Mouse (Mus musculus) midbrain, embryonic 13.5 days (tissue): ENCODE data around the gene Top2b. TPM values are rescaled to one million over a fixed set of nuclear protein-coding genes. Genes with fewer than 3 reads are reported as not detected.

ENCODE experiments used
- ATAC-seq: fragments of 200-750 bp; cut with Nextera tagmentation; 2 replicates; pipeline ENCODE4 v1.8.0; 2017; ENCODE audit warnings: mild to moderate bottlenecking, moderate TSS enrichment, moderate library complexity
- H3K27ac ChIP-seq: fragments of 300-500 bp; sonication (generic); 2 replicates; pipeline ENCODE4 v1.5.1; 2015; ENCODE audit warnings: inconsistent platforms, mild to moderate bottlenecking, moderate library complexity
- H3K27me3 ChIP-seq: fragments of 300-500 bp; sonication (generic); 2 replicates; pipeline ENCODE4 v1.6.1; 2015; ENCODE audit warnings: mild to moderate bottlenecking, inconsistent platforms
- H3K36me3 ChIP-seq: fragments of 300-500 bp; sonication (generic); 2 replicates; pipeline ENCODE4 v1.6.1; 2015; ENCODE audit warnings: mild to moderate bottlenecking, inconsistent platforms
- H3K4me1 ChIP-seq: fragments of 300-500 bp; sonication (generic); replicated peaks from 2 replicates; pipeline ENCODE4 v1.6.1; 2015; ENCODE audit warnings: inconsistent platforms
- H3K4me2 ChIP-seq: fragments of 300-500 bp; sonication (generic); replicated peaks from 2 replicates; pipeline ENCODE4 v1.6.1; 2015; ENCODE audit warnings: moderate library complexity, mild to moderate bottlenecking, inconsistent platforms
- H3K4me3 ChIP-seq: fragments of 300-500 bp; sonication (generic); replicated peaks from 2 replicates; pipeline ENCODE4 v1.5.1; 2015; ENCODE audit warnings: mild to moderate bottlenecking, inconsistent platforms
- H3K9ac ChIP-seq: fragments of 300-500 bp; sonication (generic); replicated peaks from 2 replicates; pipeline ENCODE4 v1.6.1; 2015; ENCODE audit warnings: mild to moderate bottlenecking, inconsistent platforms
- H3K9me3 ChIP-seq: fragments of 300-500 bp; sonication (generic); 2 replicates; pipeline ENCODE4 v1.6.1; 2016; ENCODE audit warnings: mild to moderate bottlenecking, inconsistent platforms
- WGBS: fragments of 180-500 bp; shearing (Covaris S2); methylation state at CpG from one replicate; pipeline ENCODE4 v1.1.7; 2015; 5-methylcytosine and 5-hydroxymethylcytosine counted together
- polyA plus RNA-seq: library from polyadenylated mRNA; unstranded; fragments of >200 nt; fragmentation: Nextera tagmentation; extraction: Ambion mirVana; gene quantifications from 2 replicates; pipeline ENCODE4 v1.2.1, GENCODE M21; 2015

The Top2b gene
- 118 and 130 TPM in 2 replicates for polyA plus RNA-seq

DNA sequence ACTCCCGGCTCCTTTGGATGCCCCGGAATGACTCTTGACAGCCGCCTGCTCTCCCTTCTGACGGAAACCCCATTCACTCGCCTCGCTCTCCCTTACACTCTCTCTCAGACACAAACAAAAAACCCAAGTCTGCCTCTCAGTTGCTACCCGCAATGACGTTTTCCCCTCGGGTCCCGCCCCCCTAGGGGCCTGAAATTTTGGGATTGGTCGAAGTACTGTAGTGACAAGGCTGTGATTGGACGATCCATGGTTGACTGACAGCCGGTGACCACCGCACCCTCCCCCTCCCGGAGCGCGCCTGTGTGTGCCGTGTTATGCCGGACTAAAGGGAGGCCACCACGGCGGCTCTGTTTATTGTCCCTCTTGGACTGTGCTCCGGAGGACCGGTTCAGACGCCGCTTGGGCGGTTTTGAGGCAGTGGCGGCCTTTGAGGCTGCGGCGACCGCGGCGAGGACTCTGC lies at the start of gene Top2b:
Gene Top2b (plus strand): TSS at position 302 of the 460 bp plus-strand sequence.
- Histone ChIP-seq H3K27me3 (no peaks in the 10 kb centered on the region), H3K9ac (peak within 1 kb of the TSS; percentile 100), H3K9me3 (no peaks in the 10 kb centered on the region), H3K4me1 (peaks cover 34% of the 10 kb centered on the region), H3K27ac (peak within 1 kb of the TSS; percentile 100), H3K4me3 (peak within 1 kb of the TSS; percentile 94), H3K4me2 (peak within 1 kb of the TSS; percentile 80), H3K36me3 (no peaks in the 10 kb centered on the region)
- ATAC-seq = peak; percentile 99
- under 1% methylated on average over 32 of the region's 32 CpGs for WGBS

DNA sequence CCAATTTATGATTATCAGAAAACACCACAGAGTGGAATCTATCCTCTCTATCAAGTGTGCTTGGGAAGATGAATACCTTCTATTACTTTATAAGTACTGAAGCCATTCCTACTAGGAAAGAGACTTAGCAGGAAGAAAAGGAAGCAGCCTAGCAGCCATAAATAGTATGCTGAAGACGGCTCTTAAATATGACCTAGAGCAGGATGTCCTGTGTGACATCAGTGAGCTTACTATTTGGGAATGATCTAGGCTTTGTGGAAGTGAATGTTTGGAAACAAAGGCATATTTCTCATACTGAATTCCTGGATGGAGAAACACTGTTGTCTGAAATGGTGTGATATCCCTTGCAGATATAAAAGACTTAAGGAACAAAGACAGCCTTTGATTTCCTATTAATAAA lies 48.3 kb upstream of the Top2b start:
- ATAC-seq = no peak
- WGBS = 90% methylated on average over 1 of the region's 1 CpGs

DNA sequence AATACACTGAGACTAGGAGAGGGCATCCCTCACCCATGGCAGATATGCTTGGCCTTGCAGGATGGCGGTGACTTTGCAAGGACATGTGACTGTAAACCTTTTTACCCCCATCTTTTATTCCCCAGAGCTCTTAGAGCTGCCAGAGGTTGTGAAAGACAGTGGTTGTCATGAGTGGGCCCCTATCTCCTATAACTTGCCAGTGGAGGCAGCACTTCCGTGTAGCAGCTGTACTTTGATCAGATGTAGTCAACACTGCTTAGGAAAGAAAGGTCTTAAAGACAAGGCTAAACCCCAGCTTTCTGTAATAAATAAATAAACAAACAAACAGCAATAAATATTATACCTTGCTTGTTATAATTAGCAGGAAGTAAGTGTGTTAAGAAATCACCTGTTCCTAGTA lies 45.2 kb upstream of the Top2b start:
- no peaks in the 10 kb centered on the region for H3K9me3 ChIP-seq
- H3K9ac ChIP-seq = no peak overlapping the region
- no peak overlapping the region for H3K27ac ChIP-seq
- WGBS = 78% methylated on average over 2 of the region's 2 CpGs
- no peaks in the 10 kb centered on the region for H3K27me3 ChIP-seq
- H3K4me3 ChIP-seq = no peak overlapping the region
- ATAC-seq = no peak
- no peaks in the 10 kb centered on the region for H3K36me3 ChIP-seq
- H3K4me2 ChIP-seq = no peak overlapping the region
- H3K4me1 ChIP-seq = no peaks in the 10 kb centered on the region

More for the DNA sequence above, 48.3 kb upstream of the Top2b start:
- 0 out of 2 replicates have a peak, but pooled peaks cover 5% of the 10 kb centered on the region for H3K4me1 ChIP-seq
- H3K4me2 ChIP-seq = no peak overlapping the region
- H3K9me3 ChIP-seq = no peaks in the 10 kb centered on the region
- H3K4me3 ChIP-seq = no peak overlapping the region
- H3K36me3 ChIP-seq = no peaks in the 10 kb centered on the region
- no peaks in the 10 kb centered on the region for H3K27me3 ChIP-seq
- H3K9ac ChIP-seq = no peak overlapping the region
- no peak overlapping the region for H3K27ac ChIP-seq

DNA sequence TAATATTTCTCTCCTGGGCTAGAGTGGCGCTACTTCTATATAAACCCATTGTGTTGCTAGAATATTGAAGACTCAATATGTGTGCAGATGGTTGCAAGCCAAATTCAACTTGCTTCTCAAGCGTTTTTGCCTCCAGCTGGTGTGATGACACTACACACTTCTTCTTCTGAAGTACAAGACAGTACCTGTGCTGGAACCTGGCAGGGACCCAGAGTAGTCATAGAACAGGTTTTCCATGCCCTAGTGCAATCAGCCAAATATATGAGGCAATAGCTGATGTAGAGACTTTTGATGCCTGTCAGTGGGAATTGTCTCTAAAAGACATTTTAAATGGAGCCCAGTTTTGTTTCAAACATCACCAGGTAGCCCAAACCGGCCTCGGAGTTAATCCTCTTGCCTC lies 40.6 kb upstream of the Top2b start:
- no peaks in the 10 kb centered on the region for H3K27me3 ChIP-seq
- no peak for ATAC-seq
- no peak overlapping the region for H3K27ac ChIP-seq
- H3K9ac ChIP-seq = no peak overlapping the region
- no peaks in the 10 kb centered on the region for H3K9me3 ChIP-seq
- H3K4me3 ChIP-seq = no peak overlapping the region
- peaks cover 11% of the 10 kb centered on the region for H3K4me1 ChIP-seq
- H3K4me2 ChIP-seq = no peak overlapping the region
- H3K36me3 ChIP-seq = no peaks in the 10 kb centered on the region
- 90% methylated on average over 4 of the region's 4 CpGs for WGBS

DNA sequence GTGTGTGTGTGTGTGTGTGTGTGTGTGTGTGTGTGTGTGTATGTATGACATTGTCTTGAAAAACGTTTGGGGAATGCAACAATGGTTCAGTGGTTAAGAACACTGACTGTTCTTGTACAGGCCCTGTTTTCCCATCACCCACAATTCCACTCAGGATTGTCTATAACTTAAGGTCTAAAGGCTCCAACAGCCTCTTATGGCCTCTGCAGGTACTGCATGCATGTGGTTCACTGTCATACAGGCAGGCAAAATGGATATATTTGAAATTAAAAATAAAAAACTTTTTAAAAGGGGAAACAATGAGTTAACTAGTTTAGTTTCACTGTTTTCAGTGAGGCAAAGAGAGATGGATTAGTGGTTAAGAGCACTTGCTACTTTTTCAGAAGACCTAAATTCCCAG lies 39.8 kb upstream of the Top2b start:
- H3K4me1 ChIP-seq = peaks cover 11% of the 10 kb centered on the region
- 27% methylated on average over 1 of the region's 1 CpGs for WGBS

DNA sequence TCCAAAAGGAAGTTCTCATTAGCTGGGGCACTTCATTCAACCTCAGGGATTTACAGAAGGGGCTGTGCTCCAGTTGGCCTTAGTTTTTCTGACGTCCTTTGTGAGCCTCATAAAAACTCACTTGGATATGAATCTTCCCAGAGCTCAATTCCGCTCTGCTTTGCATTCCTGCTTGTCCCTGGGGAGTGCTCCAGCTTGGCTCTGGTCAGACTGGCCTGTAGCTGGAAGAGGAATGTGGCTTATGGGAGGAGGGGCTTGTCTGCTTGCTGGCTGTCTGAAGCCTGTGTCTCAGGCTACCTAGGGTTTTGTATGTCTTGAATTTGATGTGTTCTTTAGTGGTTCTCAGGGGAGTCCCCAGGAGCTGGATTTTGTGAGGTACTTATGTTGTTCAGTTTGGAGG lies 36.4 kb upstream of the Top2b start:
- ATAC-seq = peak; percentile 70
- Histone ChIP-seq H3K27ac (no peak overlapping the region), H3K9me3 (no peaks in the 10 kb centered on the region), H3K4me1 (peaks cover 11% of the 10 kb centered on the region), H3K4me2 (no peak overlapping the region), H3K4me3 (no peak overlapping the region), H3K36me3 (no peaks in the 10 kb centered on the region), H3K27me3 (no peaks in the 10 kb centered on the region), H3K9ac (no peak overlapping the region)
- WGBS = 6% methylated on average over 2 of the region's 2 CpGs

More for the DNA sequence above, 39.8 kb upstream of the Top2b start:
- no peak overlapping the region for H3K4me2 ChIP-seq
- H3K4me3 ChIP-seq = no peak overlapping the region
- H3K36me3 ChIP-seq = no peaks in the 10 kb centered on the region
- no peaks in the 10 kb centered on the region for H3K9me3 ChIP-seq
- H3K27ac ChIP-seq = no peak overlapping the region
- H3K9ac ChIP-seq = no peak overlapping the region
- ATAC-seq = no peak
- H3K27me3 ChIP-seq = no peaks in the 10 kb centered on the region

DNA sequence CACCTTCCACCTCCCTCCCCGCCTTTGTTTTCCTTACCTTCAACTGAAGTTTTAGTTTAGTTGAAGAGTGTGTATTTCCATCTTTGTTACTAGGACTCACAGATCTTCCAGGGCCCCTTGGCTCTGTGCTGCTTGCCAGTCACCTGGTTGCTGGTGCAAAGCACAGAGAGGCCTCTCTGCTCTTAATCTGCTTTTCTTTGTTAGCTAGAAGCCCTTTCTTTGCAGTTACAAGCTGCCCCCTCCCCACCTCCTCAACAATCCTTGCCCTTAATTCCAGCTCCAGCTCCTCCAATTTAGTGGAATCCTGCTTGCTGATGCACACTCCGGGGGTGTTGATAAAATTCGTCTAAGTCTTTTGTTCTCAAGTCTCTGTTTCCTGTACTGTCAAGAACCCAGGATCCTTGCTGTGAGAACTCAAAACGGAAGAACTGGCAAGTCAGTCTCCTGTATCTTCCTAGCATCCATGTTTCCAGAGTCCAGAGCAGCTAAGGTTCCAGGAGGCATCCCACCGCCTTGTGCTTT lies 36.0 kb upstream of the Top2b start:
- Histone ChIP-seq H3K4me1 (peaks cover 11% of the 10 kb centered on the region), H3K9me3 (no peaks in the 10 kb centered on the region), H3K27me3 (no peaks in the 10 kb centered on the region), H3K9ac (no peak overlapping the region), H3K4me3 (no peak overlapping the region), H3K4me2 (no peak overlapping the region), H3K36me3 (no peaks in the 10 kb centered on the region), H3K27ac (no peak overlapping the region)
- peak; percentile 35; the same call in 1 of the 2 replicates for ATAC-seq
- 15% methylated on average over 5 of the region's 5 CpGs for WGBS

DNA sequence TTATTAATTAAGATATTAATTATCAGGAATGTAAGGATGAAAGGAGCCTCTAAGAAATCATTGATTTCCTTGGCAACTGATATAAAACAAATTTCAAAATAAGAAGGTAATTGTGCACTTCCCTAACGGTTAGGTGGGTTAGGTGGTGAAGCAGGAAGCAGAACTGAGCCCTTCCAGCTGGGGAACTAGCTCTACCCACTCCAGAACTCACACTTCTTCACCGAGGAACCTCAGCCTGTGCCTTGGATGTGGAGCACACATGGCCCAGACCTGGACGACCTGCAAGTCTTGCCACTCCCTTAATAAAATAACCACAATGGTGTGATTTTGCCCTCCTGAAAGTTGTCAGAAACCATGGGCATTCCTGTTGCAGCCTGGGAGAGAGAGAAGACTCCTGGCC lies 35.2 kb upstream of the Top2b start:
- Histone ChIP-seq H3K4me2 (no peak overlapping the region), H3K4me3 (no peak overlapping the region), H3K27me3 (no peaks in the 10 kb centered on the region), H3K4me1 (peaks cover 11% of the 10 kb centered on the region), H3K9ac (no peak overlapping the region), H3K36me3 (no peaks in the 10 kb centered on the region), H3K9me3 (no peaks in the 10 kb centered on the region), H3K27ac (no peak overlapping the region)
- ATAC-seq = no peak
- 73% methylated on average over 3 of the region's 3 CpGs for WGBS

DNA sequence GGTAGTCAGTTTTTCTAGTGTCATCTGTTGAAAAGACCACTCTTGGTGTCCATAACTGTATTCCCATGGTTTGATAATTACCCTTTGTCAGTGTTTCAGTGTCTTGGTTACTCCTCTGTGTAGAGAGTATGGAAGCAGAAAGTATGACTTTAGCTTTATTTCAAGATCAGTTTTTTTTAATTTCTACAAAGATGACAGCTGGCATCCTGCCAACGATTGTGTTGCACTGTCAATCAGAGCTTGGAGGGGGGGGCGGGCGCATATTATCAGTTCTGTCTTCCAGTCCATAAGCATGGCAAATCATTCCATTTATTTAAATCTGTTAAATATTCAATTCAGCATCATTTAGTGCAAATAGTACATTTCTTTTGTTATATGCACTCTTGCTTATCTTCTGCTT lies 30.7 kb upstream of the Top2b start:
- Histone ChIP-seq H3K4me1 (peaks cover 2% of the 10 kb centered on the region), H3K36me3 (no peaks in the 10 kb centered on the region), H3K27me3 (no peaks in the 10 kb centered on the region), H3K9me3 (no peaks in the 10 kb centered on the region), H3K4me2 (no peak overlapping the region), H3K4me3 (no peak overlapping the region), H3K9ac (no peak overlapping the region), H3K27ac (no peak overlapping the region)
- 89% methylated on average over 3 of the region's 3 CpGs for WGBS
- ATAC-seq = no peak

DNA sequence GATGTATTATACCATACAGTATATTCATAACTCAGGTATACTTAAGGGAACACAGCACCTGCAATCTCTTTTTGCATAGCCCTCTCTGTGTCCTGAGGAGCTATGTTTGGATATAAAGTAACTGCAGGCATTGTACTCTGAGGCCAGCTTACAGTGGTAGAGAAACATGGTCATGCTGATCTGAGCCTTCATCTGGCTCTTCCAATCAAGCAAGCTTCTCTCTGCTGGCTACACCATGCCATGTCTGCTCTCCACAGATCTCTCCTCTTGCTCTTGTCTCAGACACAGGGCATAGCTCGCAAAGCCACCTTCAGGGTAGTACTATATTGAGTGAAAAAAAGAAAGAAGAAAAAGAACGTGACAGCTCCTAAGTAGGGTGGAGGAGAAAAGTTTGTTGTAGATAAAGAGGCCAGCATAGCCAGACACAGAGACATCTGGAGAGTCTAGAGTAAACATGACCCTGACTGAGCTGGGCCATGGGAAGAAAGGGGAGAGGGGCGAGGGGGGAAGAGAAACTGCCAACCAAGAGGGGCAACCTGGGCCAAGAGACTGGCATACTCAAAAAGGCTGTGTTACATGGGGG lies 29.1 kb upstream of the Top2b start:
- Histone ChIP-seq H3K9me3 (no peaks in the 10 kb centered on the region), H3K27ac (no peak overlapping the region), H3K4me3 (no peak overlapping the region), H3K27me3 (no peaks in the 10 kb centered on the region), H3K4me1 (no peaks in the 10 kb centered on the region), H3K36me3 (no peaks in the 10 kb centered on the region), H3K9ac (no peak overlapping the region), H3K4me2 (no peak overlapping the region)
- 0 out of 2 replicates have a peak, but pooled peaks have one; percentile 24 for ATAC-seq
- WGBS = 73% methylated on average over 3 of the region's 3 CpGs

DNA sequence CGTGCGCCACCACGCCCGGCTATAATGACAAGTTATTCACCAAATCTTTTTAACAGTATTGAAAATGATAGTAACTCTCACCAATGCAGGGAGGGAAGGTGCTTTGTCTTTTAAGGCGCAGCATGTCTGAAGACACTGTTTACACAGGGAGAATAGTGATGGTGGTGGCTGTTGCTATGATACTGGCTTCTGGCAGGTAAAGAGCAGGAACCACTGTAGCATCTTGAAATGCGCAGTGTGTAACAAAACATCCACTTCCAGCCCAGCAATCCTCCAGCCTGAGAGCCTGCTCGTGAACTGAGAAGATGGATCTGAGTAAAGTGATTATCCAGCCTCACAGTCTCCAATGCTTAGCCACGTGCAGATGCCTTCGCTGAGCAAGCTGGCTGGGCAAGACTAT lies 17.5 kb upstream of the Top2b start:
- H3K36me3 ChIP-seq = no peaks in the 10 kb centered on the region
- no peak overlapping the region for H3K4me2 ChIP-seq
- H3K9me3 ChIP-seq = no peaks in the 10 kb centered on the region
- H3K4me1 ChIP-seq = no peaks in the 10 kb centered on the region
- 0 out of 2 replicates have a peak, but pooled peaks have one; percentile 24 for ATAC-seq
- H3K4me3 ChIP-seq = no peak overlapping the region
- no peak overlapping the region for H3K27ac ChIP-seq
- H3K27me3 ChIP-seq = no peaks in the 10 kb centered on the region
- WGBS = 74% methylated on average over 9 of the region's 9 CpGs
- H3K9ac ChIP-seq = no peak overlapping the region

DNA sequence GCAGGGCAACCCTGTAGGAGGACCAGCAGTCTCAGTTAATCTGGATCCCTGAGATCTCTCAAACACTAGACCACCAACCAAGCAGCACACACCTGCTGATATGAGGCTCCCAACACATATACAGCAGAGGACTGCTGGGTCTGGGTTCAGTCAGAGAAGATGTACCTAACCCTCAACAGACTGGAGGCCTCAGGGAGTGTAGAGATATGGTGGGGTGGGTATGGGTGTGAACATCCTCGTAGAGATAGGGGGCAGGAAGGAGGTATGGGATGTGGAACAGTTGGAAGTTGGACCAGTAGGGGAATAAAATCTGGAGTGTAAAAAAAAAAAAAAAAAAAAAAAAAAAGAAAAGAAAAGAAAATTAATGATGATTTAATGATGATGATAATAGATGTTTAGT lies 5.3 kb upstream of the Top2b start:
- Histone ChIP-seq H3K4me2 (no peak overlapping the region), H3K4me3 (no peak overlapping the region), H3K9ac (no peak overlapping the region), H3K27me3 (no peaks in the 10 kb centered on the region), H3K36me3 (no peaks in the 10 kb centered on the region), H3K27ac (no peak overlapping the region), H3K4me1 (peaks cover 8% of the 10 kb centered on the region), H3K9me3 (no peaks in the 10 kb centered on the region)
- no peak for ATAC-seq
- 86% methylated on average over 1 of the region's 1 CpGs for WGBS
